Comparison of ENCODE assay signal across 24 mouse cellular contexts in genomic region chr8:34364446-34365035, GRCm38 (mm10).
DNase-seq lines count a peak whose midpoint lies in the region; ATAC-seq lines count a peak whose summit lies in the region.
"Had no signal": no experiment of that assay in that cellular context is flagged by ENCODE, and none has a peak within 500 bp of the region (broad histone marks: within the 10 kb centered on the region; RNA-seq: fewer than 3 reads in every experiment).

No protein-coding gene starts in this region.

- no peak overlapping the region for H3K4me3 ChIP-seq in neural tube, embryonic 11.5 days (ENCODE audit: low read depth, low read length)
- H3K4me3 ChIP-seq: embryonic facial prominence, embryonic 15.5 days; forebrain, embryonic 15.5 days; layer of hippocampus, adult 2 months; liver, embryonic 13.5 days had no signal

- H3K4me1 ChIP-seq in neural tube, embryonic 11.5 days (ENCODE audit: control insufficient read depth, insufficient read depth, low read length): peaks cover 6% of the 10 kb centered on the region; the same call in 1 of the 2 replicates
- H3K4me1 ChIP-seq: embryonic facial prominence, embryonic 15.5 days; forebrain, embryonic 15.5 days; liver, embryonic 13.5 days had no signal

- no peak overlapping the region for H3K4me2 ChIP-seq in neural tube, embryonic 11.5 days (ENCODE audit: low read depth)
- H3K4me2 ChIP-seq: embryonic facial prominence, embryonic 15.5 days; forebrain, embryonic 15.5 days; liver, embryonic 13.5 days had no signal

- H3K36me3 ChIP-seq in neural tube, embryonic 11.5 days (ENCODE audit: control insufficient read depth, insufficient read depth, low read length): no peaks in the 10 kb centered on the region
- H3K36me3 ChIP-seq: embryonic facial prominence, embryonic 15.5 days; forebrain, embryonic 15.5 days; liver, embryonic 13.5 days had no signal

- peak; percentile 57 for DNase-seq in cerebellum, postnatal 10 days
- no peak for DNase-seq in cerebellum, postnatal 36 days
- no peak for DNase-seq in neural tube, embryonic 11.5 days (ENCODE audit: low spot score)
- no peak for DNase-seq in neural tube, embryonic 10.5 days (ENCODE audit: extremely low spot score, low spot score)
- peak; percentile 59 to 71 for DNase-seq in thymus, postnatal 10 days (ENCODE audit: low spot score in 2 of 2)
- DNase-seq in heart, adult 11 months: no peak
- DNase-seq in adrenal gland, postnatal 25 days: no peak
- DNase-seq in adrenal gland, adult 18-20 months (ENCODE audit: low spot score in 2 of 2): no peak
- DNase-seq: adrenal gland, adult 2 months; cerebellum, adult 2 months; gastrocnemius, postnatal 10 days; heart, adult 18-20 months; kidney, adult 9 months; kidney, postnatal 14 days; liver, embryonic 13.5 days; lung, adult 2 months; lung, postnatal 36 days; midbrain, embryonic 14.5 days; right cerebral cortex, postnatal 14 days had no signal

- no peak overlapping the region for H3K9ac ChIP-seq in neural tube, embryonic 11.5 days (ENCODE audit: low read length)
- H3K9ac ChIP-seq: embryonic facial prominence, embryonic 15.5 days; forebrain, embryonic 15.5 days; liver, embryonic 13.5 days had no signal

- H3K9me3 ChIP-seq in neural tube, embryonic 11.5 days (ENCODE audit: control insufficient read depth, low read length): no peaks in the 10 kb centered on the region
- H3K9me3 ChIP-seq: embryonic facial prominence, embryonic 15.5 days; forebrain, embryonic 15.5 days; liver, embryonic 13.5 days had no signal

- 0 out of 2 replicates have a peak, but pooled peaks have one; percentile 13 for ATAC-seq in neural tube, embryonic 11.5 days (ENCODE audit: insufficient read depth, low FRiP score, low TSS enrichment)
- ATAC-seq: forebrain, embryonic 15.5 days; intestine, embryonic 16.5 days had no signal

- no peak overlapping the region for H3K27ac ChIP-seq in neural tube, embryonic 11.5 days (ENCODE audit: low read depth, low read length)
- H3K27ac ChIP-seq: embryonic facial prominence, embryonic 15.5 days; forebrain, embryonic 15.5 days; layer of hippocampus, adult 2 months; liver, embryonic 13.5 days; stomach, postnatal 0 days had no signal

- no peaks in the 10 kb centered on the region for H3K27me3 ChIP-seq in neural tube, embryonic 11.5 days (ENCODE audit: control insufficient read depth, insufficient read depth, low read length)
- H3K27me3 ChIP-seq: embryonic facial prominence, embryonic 15.5 days; forebrain, embryonic 15.5 days; liver, embryonic 13.5 days had no signal

- WGBS in neural tube, embryonic 11.5 days: 69% methylated on average over 18 of the region's 18 CpGs

Comparison
In these comparisons a context has a peak if more than half of its experiments do, and no peak if none do; other contexts are left out.
1. DNase-seq: peak in cerebellum, postnatal 10 days (2 of 2) and thymus, postnatal 10 days (2 of 2); none in cerebellum, postnatal 36 days (0 of 2), neural tube, embryonic 11.5 days (single experiment), neural tube, embryonic 10.5 days (single experiment), heart, adult 11 months (single experiment), adrenal gland, postnatal 25 days (single experiment) and adrenal gland, adult 18-20 months (0 of 2).